Mouse (Mus musculus) ES-CJ7 (cell line): ENCODE results near the gene Sarnp.

Source experiments
- DNase-seq: peaks from one replicate; pipeline ENCODE4 v3.0.0; 2011; ENCODE audit warnings: low read depth, low spot score

Sarnp gene

GRCm38 (mm10) chr10:128913696-128914095, 96.6 kb downstream of the Sarnp start:
- no peak for DNase-seq

- no peak for DNase-seq
These were observed 98.4 kb downstream of the Sarnp start for GRCm38 (mm10) chr10:128915550-128915949.

GRCm38 (mm10) chr10:128916665-128917064, 99.5 kb downstream of the Sarnp start:
- no peak for DNase-seq

DNA sequence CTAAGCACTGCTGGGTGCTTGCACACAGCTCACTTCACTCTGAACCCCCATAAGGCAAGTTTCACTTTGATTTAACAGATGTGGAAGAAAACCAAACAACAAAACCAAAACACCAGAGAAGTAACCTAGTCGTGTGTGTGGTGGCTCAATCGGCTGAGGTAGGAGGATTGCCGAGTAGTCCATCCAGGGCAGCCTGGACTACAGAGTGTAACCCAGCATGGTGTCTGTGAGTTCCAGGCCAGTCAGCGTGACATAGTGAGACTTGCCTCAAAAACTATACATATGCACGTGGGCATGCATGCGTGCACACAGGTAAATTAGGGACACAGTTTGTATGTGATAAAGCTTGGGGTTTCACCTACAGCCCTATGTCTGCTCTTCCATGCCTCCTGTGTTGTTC, 100.3 kb downstream of the Sarnp start:
- DNase-seq: no peak

GRCm38 (mm10) chr10:128918246-128918645, 101.1 kb downstream of the Sarnp start:
- no peak for DNase-seq

- no peak for DNase-seq
These were observed 102.1 kb downstream of the Sarnp start for GRCm38 (mm10) chr10:128919203-128919631.

DNA sequence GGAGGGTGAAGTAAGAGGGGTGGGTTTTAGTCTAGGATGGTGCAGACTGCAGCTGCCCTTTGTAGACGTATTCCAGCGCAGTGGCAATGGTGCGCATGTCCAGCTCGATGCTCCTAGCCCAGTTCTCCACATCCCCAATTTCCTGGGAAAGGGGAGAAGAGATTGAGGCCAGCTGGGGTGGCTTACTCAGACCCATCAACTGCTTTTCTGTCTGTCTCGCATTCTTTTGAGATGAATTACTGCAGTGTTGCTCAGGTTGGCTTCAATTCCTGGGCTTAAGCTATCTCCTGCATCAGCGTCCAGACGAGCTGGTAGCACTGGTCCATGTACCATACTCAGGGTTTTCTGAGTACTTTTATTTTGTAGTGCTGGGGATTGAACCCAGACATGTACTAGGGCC, 102.8 kb downstream of the Sarnp start:
- DNase-seq: no peak

- DNase-seq: no peak
These were observed 103.6 kb downstream of the Sarnp start for GRCm38 (mm10) chr10:128920736-128921161.

- DNase-seq: no peak
These were observed 104.1 kb downstream of the Sarnp start for GRCm38 (mm10) chr10:128921251-128921650.

- no peak for DNase-seq
These were observed 105.0 kb downstream of the Sarnp start for GRCm38 (mm10) chr10:128921883-128922821.

GRCm38 (mm10) chr10:128922822-128923012, 105.6 kb downstream of the Sarnp start, which contains the start of gene Rdh5:
Rdh5 (minus strand) TSS chr10:128922888.
- DNase-seq: no peak

DNA sequence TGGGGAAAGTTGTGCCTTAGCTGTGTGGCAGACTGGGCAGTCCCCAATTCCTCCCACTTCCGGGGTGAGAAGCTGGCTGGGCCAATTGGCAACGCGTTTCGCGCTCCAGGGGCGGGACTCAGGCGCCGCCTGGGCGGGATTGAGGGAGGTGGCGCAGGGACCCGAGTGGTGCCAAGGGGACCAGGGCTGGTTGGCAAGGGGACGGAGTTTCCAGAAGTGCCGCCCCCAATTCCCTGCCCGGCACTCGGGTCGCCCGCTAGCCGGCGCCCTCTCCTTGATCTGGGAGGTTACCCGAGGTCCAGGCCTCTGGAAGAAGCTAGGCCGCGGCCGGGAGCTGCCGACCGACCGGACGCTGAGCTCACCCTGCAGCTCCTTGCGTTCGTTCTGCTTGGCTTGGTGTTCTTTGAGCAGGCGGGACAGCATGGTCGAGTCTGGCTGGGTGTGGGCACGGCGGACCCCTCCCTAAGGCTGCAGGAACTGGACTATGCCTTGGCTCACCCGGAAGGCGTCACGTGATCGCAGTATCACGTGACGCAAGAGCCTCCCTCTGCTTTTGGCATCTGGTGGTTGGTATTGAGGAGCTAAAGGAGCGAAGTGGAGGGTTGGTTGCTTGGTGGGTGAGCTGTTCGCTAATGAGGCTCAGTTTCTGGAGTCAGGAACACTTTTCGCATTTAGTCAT, 106.0 kb downstream of the Sarnp start:
- peak; percentile 84 for DNase-seq

- no peak for DNase-seq
These were observed 106.8 kb downstream of the Sarnp start, which contains the start of gene Bloc1s1 for GRCm38 (mm10) chr10:128923935-128924334. Bloc1s1 (minus strand) TSS chr10:128924035.
